Mouse (Mus musculus) midbrain, postnatal 0 days (tissue): ENCODE results near the gene Rapgefl1. TPM values are rescaled to one million over a fixed set of nuclear protein-coding genes. Genes with fewer than 3 reads are reported as not detected.

Source experiments
- ATAC-seq: fragments of 200-750 bp; cut with Nextera tagmentation; 2 replicates; pipeline ENCODE4 v1.8.0; 2017; ENCODE audit warnings: moderate number of reproducible peaks, mild to moderate bottlenecking, moderate TSS enrichment, moderate library complexity; ENCODE audit not compliant: low FRiP score
- DNase-seq: peaks from one replicate; pipeline ENCODE4 v3.0.0-alpha.2; 2015; ENCODE audit warnings: low spot score
- H3K27ac ChIP-seq: fragments of 300-500 bp; sonication (generic); 2 replicates; pipeline ENCODE4 v1.5.1; 2014; ENCODE audit warnings: low read depth, mild to moderate bottlenecking, low read length, mixed read lengths
- H3K27me3 ChIP-seq: fragments of 300-500 bp; sonication (generic); 2 replicates; pipeline ENCODE4 v1.6.1; 2014; ENCODE audit warnings: low read length, control low read depth, mixed read lengths; ENCODE audit not compliant: insufficient read depth
- H3K36me3 ChIP-seq: fragments of 300-500 bp; sonication (generic); 2 replicates; pipeline ENCODE4 v1.6.1; 2014; ENCODE audit warnings: low read length, control low read depth, mixed read lengths; ENCODE audit not compliant: insufficient read depth
- H3K4me1 ChIP-seq: fragments of 300-500 bp; sonication (generic); 2 replicates; pipeline ENCODE4 v1.6.1; 2014; ENCODE audit warnings: mild to moderate bottlenecking, control low read depth, antibody characterized with exemption, low read length, mixed read lengths; ENCODE audit not compliant: insufficient read depth
- H3K4me2 ChIP-seq: fragments of 300-500 bp; sonication (generic); 2 replicates; pipeline ENCODE4 v1.6.1; 2014; ENCODE audit warnings: low read depth, mild to moderate bottlenecking, low read length, mixed read lengths; ENCODE audit not compliant: poor library complexity, severe bottlenecking
- H3K4me3 ChIP-seq: fragments of 300-500 bp; sonication (generic); 2 replicates; pipeline ENCODE4 v1.5.1; 2014; ENCODE audit warnings: low read depth, mild to moderate bottlenecking, low read length, moderate library complexity
- H3K9ac ChIP-seq: fragments of 300-500 bp; sonication (generic); replicated peaks from 2 replicates; pipeline ENCODE4 v1.6.1; 2014; ENCODE audit warnings: mild to moderate bottlenecking, low read length, moderate library complexity, mixed read lengths; ENCODE audit not compliant: poor library complexity, severe bottlenecking
- H3K9me3 ChIP-seq: fragments of 300-500 bp; sonication (generic); 2 replicates; pipeline ENCODE4 v1.6.1; 2016; ENCODE audit warnings: low read length, control low read depth
- CTCF ChIP-seq: IDR thresholded peaks from 2 replicates; pipeline ENCODE4 v1.5.1; 2016; ENCODE audit warnings: antibody characterized with exemption, mild to moderate bottlenecking
- WGBS: fragments of 180-500 bp; shearing (Covaris S2); extraction: QIAGEN DNeasy Blood & Tissue Kit; methylation state at CpG from one replicate; pipeline ENCODE4 v1.1.7; 2014; 5-methylcytosine and 5-hydroxymethylcytosine counted together
- polyA plus RNA-seq: library from polyadenylated mRNA; unstranded; fragments of >200 nt; fragmentation: Nextera tagmentation; extraction: Ambion mirVana; gene quantifications from 2 replicates; pipeline ENCODE4 v1.2.1, GENCODE M21; 2015
- total RNA-seq: library from RNA; depleted of rRNA; stranded (reverse); fragments of >200 nt; gene quantifications from 2 replicates; pipeline ENCODE4 v1.2.3, GENCODE M21; 2014; rRNA removed

The Rapgefl1 gene
- total and polyA plus RNA-seq, 2 experiments from 2014 or later: 10.9 to 39.0 TPM

- no peak for DNase-seq
- Histone ChIP-seq H3K4me1 (no peaks in the 10 kb centered on the region), H3K9ac (no peak overlapping the region), H3K4me3 (no peak overlapping the region), H3K4me2 (no peak overlapping the region), H3K27ac (no peak overlapping the region), H3K27me3 (no peaks in the 10 kb centered on the region), H3K9me3 (no peaks in the 10 kb centered on the region), H3K36me3 (peaks cover 50% of the 10 kb centered on the region)
- 98% methylated on average over 4 of the region's 4 CpGs for WGBS
- no peak for ATAC-seq
- TF ChIP-seq CTCF: no peak
Measured at GRCm38 (mm10) chr11:98889077-98889476, 52.5 kb downstream of the Rapgefl1 start.

GRCm38 (mm10) chr11:98889977-98890376, 53.4 kb downstream of the Rapgefl1 start:
- Histone ChIP-seq H3K4me2 (no peak overlapping the region), H3K36me3 (peaks cover 53% of the 10 kb centered on the region), H3K27me3 (no peaks in the 10 kb centered on the region), H3K27ac (no peak overlapping the region), H3K4me1 (no peaks in the 10 kb centered on the region), H3K9me3 (no peaks in the 10 kb centered on the region), H3K4me3 (no peak overlapping the region), H3K9ac (no peak overlapping the region)
- no peak for ATAC-seq
- DNase-seq: no peak
- no peak for TF ChIP-seq CTCF
- 93% methylated on average over 5 of the region's 5 CpGs for WGBS

GRCm38 (mm10) chr11:98892426-98892825, 55.8 kb downstream of the Rapgefl1 start:
- Histone ChIP-seq H3K9ac (no peak overlapping the region), H3K27ac (no peak overlapping the region), H3K4me3 (no peak overlapping the region), H3K4me1 (no peaks in the 10 kb centered on the region), H3K4me2 (no peak overlapping the region), H3K36me3 (peaks cover 58% of the 10 kb centered on the region), H3K27me3 (no peaks in the 10 kb centered on the region), H3K9me3 (no peaks in the 10 kb centered on the region)
- TF ChIP-seq CTCF: no peak
- 54% methylated on average over 4 of the region's 5 CpGs for WGBS
- ATAC-seq: no peak
- no peak for DNase-seq

DNA sequence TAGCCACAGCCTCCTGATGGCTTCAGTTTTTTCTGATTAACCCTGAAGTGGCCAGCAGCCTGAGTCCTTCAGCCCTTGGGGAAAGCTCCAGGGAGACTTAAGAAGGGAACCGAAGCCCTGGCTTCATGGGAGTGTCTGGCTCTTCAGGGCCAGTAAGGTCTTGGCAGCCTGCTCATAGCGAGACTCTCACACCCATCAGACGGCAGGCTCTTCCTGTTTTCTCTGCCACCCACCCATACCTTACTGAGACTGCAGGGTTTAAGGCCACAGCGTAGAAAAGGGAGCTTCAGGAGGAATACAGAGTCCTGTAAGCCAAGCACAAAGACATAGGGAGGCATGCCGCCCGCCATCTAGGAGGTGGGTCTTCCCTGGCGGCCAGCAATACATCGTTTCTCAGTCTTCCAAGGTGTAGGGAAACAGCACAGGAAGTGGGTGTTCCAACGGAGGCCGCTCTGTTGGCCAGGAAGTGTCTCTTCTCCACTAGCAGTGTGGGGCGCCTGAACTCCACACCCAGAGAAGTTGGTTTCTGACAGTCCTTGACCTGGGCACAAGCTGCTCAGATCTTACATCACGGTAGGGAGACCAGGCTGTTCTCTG, 64.0 kb downstream of the Rapgefl1 start:
- Histone ChIP-seq H3K4me1 (no peaks in the 10 kb centered on the region), H3K27ac (no peak overlapping the region), H3K36me3 (peaks cover 47% of the 10 kb centered on the region), H3K27me3 (no peaks in the 10 kb centered on the region), H3K9ac (no peak overlapping the region), H3K4me2 (no peak overlapping the region), H3K4me3 (no peak overlapping the region), H3K9me3 (no peaks in the 10 kb centered on the region)
- DNase-seq: no peak
- TF ChIP-seq CTCF: no peak
- WGBS: 89% methylated on average over 12 of the region's 12 CpGs
- no peak for ATAC-seq

DNA sequence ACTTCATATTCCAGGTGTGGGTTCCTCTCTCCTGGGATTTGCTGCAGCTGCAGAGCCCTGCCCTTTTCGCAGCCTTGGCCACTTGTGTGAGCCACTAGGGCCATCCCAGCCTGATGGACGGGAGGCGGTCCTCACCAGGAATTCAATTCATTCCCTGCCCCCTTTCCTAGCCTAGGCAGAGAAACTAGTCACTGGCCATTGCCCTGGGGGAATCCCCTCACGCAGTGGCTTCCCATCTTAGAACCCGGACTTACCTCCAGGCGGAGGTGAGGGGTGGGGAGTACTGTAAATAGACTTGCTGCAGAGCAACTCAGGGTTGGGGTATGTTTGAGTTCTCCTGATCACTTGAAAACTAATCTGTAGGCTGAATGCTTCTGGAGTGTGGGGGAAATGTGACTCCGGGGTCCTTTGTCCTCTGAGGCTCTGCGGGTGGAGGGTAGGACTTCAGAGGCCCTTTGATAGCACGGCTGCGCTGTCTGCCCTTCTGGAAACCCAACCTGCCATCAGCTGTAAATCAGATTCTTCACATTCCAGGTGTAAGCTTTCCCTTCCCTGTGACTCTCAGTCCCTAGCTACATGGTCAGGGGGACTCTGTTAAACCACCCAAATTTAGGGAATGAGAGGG, 66.1 kb downstream of the Rapgefl1 start:
- ATAC-seq (no peak), DNase-seq (no peak)
- H3K36me3 ChIP-seq: peaks cover 29% of the 10 kb centered on the region
- H3K9ac ChIP-seq: 0 out of 2 replicates have a peak overlapping the region, but pooled peaks have one; percentile 39
- no peak overlapping the region for H3K4me2 ChIP-seq
- no peak overlapping the region for H3K27ac ChIP-seq
- WGBS: 24% methylated on average over 10 of the region's 10 CpGs
- H3K9me3 ChIP-seq: no peaks in the 10 kb centered on the region
- H3K4me1 ChIP-seq: no peaks in the 10 kb centered on the region
- H3K4me3 ChIP-seq: no peak overlapping the region
- no peak for TF ChIP-seq CTCF
- H3K27me3 ChIP-seq: no peaks in the 10 kb centered on the region

Other genes starting within 250 kb of the Rapgefl1 start
- gene Ormdl3, start 249.4 kb upstream of the Rapgefl1 start, total RNA-seq: 104 and 115 TPM in 2 replicates
- gene Ormdl3, start 249.4 kb upstream of the Rapgefl1 start, polyA plus RNA-seq: 108 and 111 TPM in 2 replicates
- not detected in 2 replicates for gene Lrrc3c, start 238.5 kb upstream of the Rapgefl1 start, total RNA-seq
- not detected in 2 replicates for gene Lrrc3c, start 238.5 kb upstream of the Rapgefl1 start, polyA plus RNA-seq
- not detected in 2 replicates for gene Gm12355, start 211.1 kb upstream of the Rapgefl1 start, total RNA-seq
- gene Gm12355, start 211.1 kb upstream of the Rapgefl1 start, polyA plus RNA-seq: 0.28 and 0.44 TPM in 2 replicates
- not detected in 2 replicates for gene Gsdma3, start 210.4 kb upstream of the Rapgefl1 start, total RNA-seq
- not detected in 2 replicates for gene Gsdma3, start 210.4 kb upstream of the Rapgefl1 start, polyA plus RNA-seq
- gene Gsdma2, start 190.0 kb upstream of the Rapgefl1 start, total RNA-seq: not detected in 2 replicates
- gene Gsdma2, start 190.0 kb upstream of the Rapgefl1 start, polyA plus RNA-seq: 0.12 and 0.15 TPM in 2 replicates
- gene Gsdma, start 172.4 kb upstream of the Rapgefl1 start, total RNA-seq: 0.05 TPM in 1 of 2 replicates, not detected in the other
- 0.11 TPM in 1 of 2 replicates, not detected in the other for gene Gsdma, start 172.4 kb upstream of the Rapgefl1 start, polyA plus RNA-seq
- gene Psmd3, start 154.2 kb upstream of the Rapgefl1 start, total RNA-seq: 114 and 129 TPM in 2 replicates
- 182 and 183 TPM in 2 replicates for gene Psmd3, start 154.2 kb upstream of the Rapgefl1 start, polyA plus RNA-seq
- not detected in 2 replicates for gene Csf3, start 135.5 kb upstream of the Rapgefl1 start, total RNA-seq
- not detected in 2 replicates for gene Csf3, start 135.5 kb upstream of the Rapgefl1 start, polyA plus RNA-seq
- 66.6 and 81.2 TPM in 2 replicates for gene Med24, start 107.3 kb upstream of the Rapgefl1 start, total RNA-seq
- gene Med24, start 107.3 kb upstream of the Rapgefl1 start, polyA plus RNA-seq: 52.2 and 59.8 TPM in 2 replicates
- gene Thra, start 96.1 kb upstream of the Rapgefl1 start, total RNA-seq: 774 and 843 TPM in 2 replicates
- 165 and 182 TPM in 2 replicates for gene Thra, start 96.1 kb upstream of the Rapgefl1 start, polyA plus RNA-seq
- 7.1 and 11.0 TPM in 2 replicates for gene Nr1d1, start 61.5 kb upstream of the Rapgefl1 start, total RNA-seq
- gene Nr1d1, start 61.5 kb upstream of the Rapgefl1 start, polyA plus RNA-seq: 12.3 and 14.3 TPM in 2 replicates
- gene Msl1, start 41.3 kb upstream of the Rapgefl1 start, total RNA-seq: 88.3 and 107 TPM in 2 replicates
- 22.3 and 25.8 TPM in 2 replicates for gene Msl1, start 41.3 kb upstream of the Rapgefl1 start, polyA plus RNA-seq
- 29.4 and 32.2 TPM in 2 replicates for gene Casc3, start 31.9 kb upstream of the Rapgefl1 start, total RNA-seq
- 34.0 and 39.7 TPM in 2 replicates for gene Casc3, start 31.9 kb upstream of the Rapgefl1 start, polyA plus RNA-seq
- gene Wipf2, start 26.9 kb downstream of the Rapgefl1 start, total RNA-seq: 9.2 and 9.8 TPM in 2 replicates
- 3.0 and 3.8 TPM in 2 replicates for gene Wipf2, start 26.9 kb downstream of the Rapgefl1 start, polyA plus RNA-seq
- gene Cdc6, start 71.0 kb downstream of the Rapgefl1 start, total RNA-seq: 0.19 and 0.44 TPM in 2 replicates
- 0.52 and 0.65 TPM in 2 replicates for gene Cdc6, start 71.0 kb downstream of the Rapgefl1 start, polyA plus RNA-seq
- gene Rara, start 91.0 kb downstream of the Rapgefl1 start, total RNA-seq: 14.3 and 20.4 TPM in 2 replicates
- gene Rara, start 91.0 kb downstream of the Rapgefl1 start, polyA plus RNA-seq: 8.2 and 8.7 TPM in 2 replicates
- gene Gjd3, start 146.2 kb downstream of the Rapgefl1 start, total RNA-seq: 3.0 and 5.1 TPM in 2 replicates
- 4.5 and 5.1 TPM in 2 replicates for gene Gjd3, start 146.2 kb downstream of the Rapgefl1 start, polyA plus RNA-seq
- gene Top2a, start 187.4 kb downstream of the Rapgefl1 start, total RNA-seq: 13.9 and 21.1 TPM in 2 replicates
- gene Top2a, start 187.4 kb downstream of the Rapgefl1 start, polyA plus RNA-seq: 7.4 and 10.0 TPM in 2 replicates
- gene Igfbp4, start 204.5 kb downstream of the Rapgefl1 start, total RNA-seq: 78.8 and 96.7 TPM in 2 replicates
- 92.4 and 104 TPM in 2 replicates for gene Igfbp4, start 204.5 kb downstream of the Rapgefl1 start, polyA plus RNA-seq